Comparison of ENCODE assay signal across 7 mouse cellular contexts in genomic region chr16:18591047-18592018, GRCm38 (mm10). TPM values are rescaled to one million over a fixed set of nuclear protein-coding genes. Genes with fewer than 3 reads are reported as not detected.
DNase-seq lines count a peak whose midpoint lies in the region; ATAC-seq and TF ChIP-seq lines count a peak whose summit lies in the region.

No protein-coding gene starts in this region.

- no peak overlapping the region for H3K27ac ChIP-seq in heart, embryonic 13.5 days (replicated peaks)
- H3K27ac ChIP-seq in liver, embryonic 14.5 days, result no peak overlapping the region
- peak overlapping the region; percentile 25; the same call in 1 of the 2 replicates for H3K27ac ChIP-seq in testis, adult 2 months (ENCODE audit: control insufficient read depth, insufficient read depth, low read depth, low read length)

- H3K9ac ChIP-seq in heart, embryonic 13.5 days, result peak overlapping the region; percentile 1
- no peak overlapping the region for H3K9ac ChIP-seq in liver, embryonic 14.5 days (replicated peaks)

- peaks cover 47% of the 10 kb centered on the region for H3K4me1 ChIP-seq in heart, embryonic 13.5 days
- H3K4me1 ChIP-seq in liver, embryonic 14.5 days (replicated peaks; ENCODE audit: control insufficient read depth in 2 of 2, insufficient read depth in 2 of 2, low read length in 1 of 2), result no peaks in the 10 kb centered on the region
- H3K4me1 ChIP-seq in testis, adult 2 months (ENCODE audit: control insufficient read depth, insufficient read depth, low read length), result peaks cover 42% of the 10 kb centered on the region

- DNase-seq in right cerebral cortex, postnatal 4 days, result peak; percentile 38
- DNase-seq in right cerebral cortex, adult 2 months (ENCODE audit: low spot score in 2 of 2), result no peak
- DNase-seq in liver, embryonic 14.5 days (ENCODE audit: low read depth in 3 of 3, low spot score in 3 of 3), result no peak
- no peak for DNase-seq in right cerebral cortex, postnatal 25 days

- 2% methylated on average over 59 of the region's 59 CpGs for WGBS in heart, embryonic 13.5 days
- 3% methylated on average over 59 of the region's 59 CpGs for WGBS in liver, embryonic 14.5 days (ENCODE audit: insufficient replicate concordance)

- peak; percentile 44; the same call in 1 of the 2 replicates for TF ChIP-seq POLR2A in testis, adult 2 months (IDR thresholded peaks at IDR 0.05; ENCODE audit: control insufficient read depth, low read depth, low read length)

- no peak for ATAC-seq in heart, embryonic 13.5 days (ENCODE audit: extremely low read depth, insufficient number of reproducible peaks, low FRiP score, low TSS enrichment)
- ATAC-seq in liver, embryonic 14.5 days (ENCODE audit: insufficient read depth), result no peak
- ATAC-seq in inflammation-experienced regulatory T-cells, adult 6 months, result no peak

- H3K27me3 ChIP-seq in heart, embryonic 13.5 days (replicated peaks), result peaks cover 97% of the 10 kb centered on the region
- peaks cover 65% of the 10 kb centered on the region for H3K27me3 ChIP-seq in liver, embryonic 14.5 days (ENCODE audit: control insufficient read depth, insufficient read depth, low read length)
- no peaks in the 10 kb centered on the region; the same call in 1 of the 2 replicates for H3K27me3 ChIP-seq in testis, adult 2 months (ENCODE audit: control insufficient read depth, insufficient read depth, low read length)

- H3K4me3 ChIP-seq in heart, embryonic 13.5 days, result peak overlapping the region; percentile 47
- no peak overlapping the region for H3K4me3 ChIP-seq in liver, embryonic 14.5 days (ENCODE audit: insufficient read depth in 1 of 2, low read depth in 2 of 2, low read length in 2 of 2)
- H3K4me3 ChIP-seq in testis, adult 2 months (ENCODE audit: control insufficient read depth, low read depth, low read length), result peak overlapping the region; percentile 75

- no peaks in the 10 kb centered on the region for H3K9me3 ChIP-seq in heart, embryonic 13.5 days
- no peaks in the 10 kb centered on the region for H3K9me3 ChIP-seq in liver, embryonic 14.5 days (ENCODE audit: control insufficient read depth, low read length)

- TF ChIP-seq CTCF in liver, embryonic 14.5 days (IDR thresholded peaks at IDR 0.05; ENCODE audit: low read depth), result peak; percentile 29; the same call in 1 of the 2 replicates
- no peak for TF ChIP-seq CTCF in testis, adult 2 months (IDR thresholded peaks at IDR 0.05; ENCODE audit: control insufficient read depth, insufficient read depth, insufficient replicate concordance, low read depth, low read length)

- H3K4me2 ChIP-seq in heart, embryonic 13.5 days, result peak overlapping the region; percentile 71
- no peak overlapping the region for H3K4me2 ChIP-seq in liver, embryonic 14.5 days (ENCODE audit: low read depth)

- TF ChIP-seq EP300 in liver, embryonic 14.5 days (IDR thresholded peaks at IDR 0.05; ENCODE audit: low read depth), result no peak

- H3K36me3 ChIP-seq in heart, embryonic 13.5 days, result no peaks in the 10 kb centered on the region
- no peaks in the 10 kb centered on the region for H3K36me3 ChIP-seq in liver, embryonic 14.5 days (replicated peaks; ENCODE audit: control insufficient read depth, insufficient read depth, low read depth)
- no peaks in the 10 kb centered on the region for H3K36me3 ChIP-seq in testis, adult 2 months (ENCODE audit: control insufficient read depth, insufficient read depth, low read length)

RNA-seq across cellular contexts. Expression of gene Tbx1, which starts 0.9 kb away (rescaled TPM):
- 0.42 and 1.1 TPM in 2 replicates for polyA plus RNA-seq in heart, embryonic 13.5 days (2015; fragmentation: Nextera tagmentation; extraction: Ambion mirVana)
- polyA plus RNA-seq in liver, embryonic 14.5 days (2012; rRNA removed), result 0.02 TPM in 1 of 2 replicates, not detected in the other
- not detected in 2 replicates for polyA plus RNA-seq in liver, embryonic 14.5 days (2014; fragmentation: Nextera tagmentation; extraction: Ambion mirVana)
- polyA plus RNA-seq in testis, adult 2 months (2012; rRNA removed), result 4.2 and 6.1 TPM in 2 replicates
- polyA plus RNA-seq in inflammation-experienced regulatory T-cells, adult 6 months (2017; shearing (Covaris generic)), result not detected

RNA-seq across cellular contexts. Expression of gene Gp1bb, which starts 30.9 kb away (rescaled TPM):
- 4.4 and 6.1 TPM in 2 replicates for polyA plus RNA-seq in heart, embryonic 13.5 days (2015; fragmentation: Nextera tagmentation; extraction: Ambion mirVana)
- polyA plus RNA-seq in liver, embryonic 14.5 days (2012; rRNA removed), result 15.0 and 27.9 TPM in 2 replicates
- polyA plus RNA-seq in liver, embryonic 14.5 days (2014; fragmentation: Nextera tagmentation; extraction: Ambion mirVana), result 23.6 and 32.2 TPM in 2 replicates
- 7.8 and 10.9 TPM in 2 replicates for polyA plus RNA-seq in testis, adult 2 months (2012; rRNA removed)
- not detected for polyA plus RNA-seq in inflammation-experienced regulatory T-cells, adult 6 months (2017; shearing (Covaris generic))

RNA-seq across cellular contexts. Expression of gene Gm49601, which starts 34.9 kb away (rescaled TPM):
- polyA plus RNA-seq in heart, embryonic 13.5 days (2015; fragmentation: Nextera tagmentation; extraction: Ambion mirVana), result 1.4 and 1.8 TPM in 2 replicates
- polyA plus RNA-seq in liver, embryonic 14.5 days (2012; rRNA removed), result 0.54 and 0.63 TPM in 2 replicates
- polyA plus RNA-seq in liver, embryonic 14.5 days (2014; fragmentation: Nextera tagmentation; extraction: Ambion mirVana), result not detected in 2 replicates
- polyA plus RNA-seq in testis, adult 2 months (2012; rRNA removed), result 9.5 and 11.6 TPM in 2 replicates
- polyA plus RNA-seq in inflammation-experienced regulatory T-cells, adult 6 months (2017; shearing (Covaris generic)), result not detected

RNA-seq across cellular contexts. Expression of gene Sept5, which starts 38.4 kb away (rescaled TPM):
- 8.8 TPM in 2 replicates for polyA plus RNA-seq in heart, embryonic 13.5 days (2015; fragmentation: Nextera tagmentation; extraction: Ambion mirVana)
- polyA plus RNA-seq in liver, embryonic 14.5 days (2012; rRNA removed), result 2.0 and 2.2 TPM in 2 replicates
- 1.6 and 1.9 TPM in 2 replicates for polyA plus RNA-seq in liver, embryonic 14.5 days (2014; fragmentation: Nextera tagmentation; extraction: Ambion mirVana)
- polyA plus RNA-seq in testis, adult 2 months (2012; rRNA removed), result 62.5 and 63.0 TPM in 2 replicates
- under 1 TPM; 0.72 to 0.78 (median 0.77) TPM for polyA plus RNA-seq in inflammation-experienced regulatory T-cells, adult 6 months (2017; shearing (Covaris generic))

Comparison
In these comparisons a context has a peak if more than half of its experiments do, and no peak if none do; other contexts are left out.
1. H3K4me3 ChIP-seq: peak in heart, embryonic 13.5 days (single experiment) and testis, adult 2 months (single experiment); none in liver, embryonic 14.5 days (0 of 2).